Mouse (Mus musculus): Measurements from ENCODE around the gene Tspan2. TPM values are rescaled to one million over a fixed set of nuclear protein-coding genes. Genes with fewer than 3 reads are reported as not detected.

Gene Tspan2
- polyA plus RNA-seq, 1 experiment: 108 TPM

- TF ChIP-seq POLR2A (IDR thresholded peaks at IDR 0.05; ENCODE audit: extremely low read depth, insufficient read depth, low read length) (no peak), CTCF (IDR thresholded peaks at IDR 0.05; ENCODE audit: extremely low read depth, insufficient read depth, low read length) (peak; percentile 79)
- H3K4me1 ChIP-seq (ENCODE audit: control insufficient read depth, insufficient read depth, low read length): no peaks in the 10 kb centered on the region
- no peak overlapping the region for H3K27ac ChIP-seq (ENCODE audit: insufficient read depth, low read length)
- H3K4me3 ChIP-seq (ENCODE audit: insufficient read depth, low read length): no peak overlapping the region
Observed at GRCm38 (mm10) chr3:102803937-102804336, 69.6 kb downstream of the Tspan2 start.

GRCm38 (mm10) chr3:102842386-102842785 lies 108.1 kb downstream of the Tspan2 start:
- no peak overlapping the region for H3K4me3 ChIP-seq (ENCODE audit: insufficient read depth, low read length)
- no peak for TF ChIP-seq POLR2A (IDR thresholded peaks at IDR 0.05; ENCODE audit: extremely low read depth, insufficient read depth, low read length)
- no peak for TF ChIP-seq CTCF (IDR thresholded peaks at IDR 0.05; ENCODE audit: extremely low read depth, insufficient read depth, low read length)
- no peaks in the 10 kb centered on the region for H3K4me1 ChIP-seq (ENCODE audit: control insufficient read depth, insufficient read depth, low read length)
- no peak overlapping the region for H3K27ac ChIP-seq (ENCODE audit: insufficient read depth, low read length)

GRCm38 (mm10) chr3:102848661-102849060 lies 114.3 kb downstream of the Tspan2 start:
- Histone ChIP-seq H3K4me1 (ENCODE audit: control insufficient read depth, insufficient read depth, low read length) (no peaks in the 10 kb centered on the region), H3K4me3 (ENCODE audit: insufficient read depth, low read length) (no peak overlapping the region), H3K27ac (ENCODE audit: insufficient read depth, low read length) (no peak overlapping the region)
- no peak for TF ChIP-seq POLR2A (IDR thresholded peaks at IDR 0.05; ENCODE audit: extremely low read depth, insufficient read depth, low read length)
- TF ChIP-seq CTCF (IDR thresholded peaks at IDR 0.05; ENCODE audit: extremely low read depth, insufficient read depth, low read length): no peak

Other genes with a start within 250 kb of the Tspan2 start
- not detected in 2 replicates for gene Tshb, start 48.2 kb downstream of the Tspan2 start, polyA plus RNA-seq (2012; rRNA removed)
- gene Sycp1, start 201.6 kb downstream of the Tspan2 start, polyA plus RNA-seq (2012; rRNA removed): not detected in 2 replicates
- not detected in 2 replicates for gene Nr1h5, start 229.6 kb downstream of the Tspan2 start, polyA plus RNA-seq (2012; rRNA removed)

All from cortical plate, adult 2 months (tissue).